In genomic region chr7:100842175-100842574, GRCm38 (mm10) we compare ENCODE assay signal across 20 mouse cellular contexts. TPM values are rescaled to one million over a fixed set of nuclear protein-coding genes. Genes with fewer than 3 reads are reported as not detected.
A peak's percentile ranks its signal among the peaks of the same experiment; 100 is the strongest.
DNase-seq lines count a peak whose midpoint lies in the region; ATAC-seq and TF ChIP-seq lines count a peak whose summit lies in the region.
"Had no signal": no experiment of that assay in that cellular context is flagged by ENCODE, and none has a peak within 500 bp of the region (broad histone marks: within the 10 kb centered on the region; RNA-seq: fewer than 3 reads in every experiment).

No protein-coding gene starts in this region.

- no peak overlapping the region for H3K9ac ChIP-seq in kidney, embryonic 14.5 days (ENCODE audit: low read depth, low read length)
- no peak overlapping the region for H3K9ac ChIP-seq in kidney, embryonic 16.5 days (replicated peaks; ENCODE audit: low read length)
- H3K9ac ChIP-seq in neural tube, embryonic 11.5 days (ENCODE audit: low read length) = no peak overlapping the region
- H3K9ac ChIP-seq in neural tube, embryonic 15.5 days (replicated peaks) = no peak overlapping the region
- H3K9ac ChIP-seq in midbrain, embryonic 13.5 days (replicated peaks) = no peak overlapping the region
- H3K9ac ChIP-seq: embryonic facial prominence, embryonic 15.5 days; hindbrain, embryonic 14.5 days had no signal

- H3K4me3 ChIP-seq in kidney, adult 2 months (ENCODE audit: insufficient read depth, low read depth, low read length) = no peak overlapping the region
- H3K4me3 ChIP-seq in kidney, embryonic 14.5 days (ENCODE audit: low read length) = no peak overlapping the region
- H3K4me3 ChIP-seq in kidney, embryonic 16.5 days (ENCODE audit: low read length) = no peak overlapping the region
- no peak overlapping the region for H3K4me3 ChIP-seq in neural tube, embryonic 11.5 days (ENCODE audit: low read depth, low read length)
- H3K4me3 ChIP-seq in neural tube, embryonic 15.5 days (replicated peaks) = no peak overlapping the region
- no peak overlapping the region for H3K4me3 ChIP-seq in midbrain, embryonic 13.5 days (replicated peaks)
- H3K4me3 ChIP-seq: embryonic facial prominence, embryonic 15.5 days; erythroblast, embryonic 14.5 days; forebrain, embryonic 10.5 days; gastrocnemius, adult 2 months; hindbrain, embryonic 10.5 days had no signal

- no peak overlapping the region for H3K27ac ChIP-seq in kidney, adult 2 months (ENCODE audit: insufficient read depth, low read depth, low read length)
- H3K27ac ChIP-seq in kidney, embryonic 14.5 days (ENCODE audit: low read depth, low read length) = no peak overlapping the region
- no peak overlapping the region for H3K27ac ChIP-seq in kidney, embryonic 16.5 days (ENCODE audit: low read length)
- no peak overlapping the region for H3K27ac ChIP-seq in neural tube, embryonic 11.5 days (ENCODE audit: low read depth, low read length)
- H3K27ac ChIP-seq in neural tube, embryonic 15.5 days (replicated peaks) = no peak overlapping the region
- H3K27ac ChIP-seq in midbrain, embryonic 13.5 days = no peak overlapping the region
- H3K27ac ChIP-seq: embryonic facial prominence, embryonic 15.5 days; forebrain, embryonic 10.5 days; gastrocnemius, adult 2 months; hindbrain, embryonic 10.5 days; hindbrain, embryonic 14.5 days had no signal

- DNase-seq in kidney, adult 2 months = peak; percentile 63
- DNase-seq in kidney, postnatal 25 days = peak; percentile 30 to 57
- peak; percentile 6 for DNase-seq in neural tube, embryonic 11.5 days (ENCODE audit: low spot score)
- DNase-seq: adrenal gland, adult 8-10 months; adrenal gland, postnatal 36 days; cerebellum, adult 2 months; cerebellum, postnatal 14 days; embryo, embryonic 11 days; gastrocnemius, adult 2 months; gastrocnemius, postnatal 25 days had no signal

- no peaks in the 10 kb centered on the region for H3K9me3 ChIP-seq in kidney, embryonic 14.5 days (ENCODE audit: control insufficient read depth, low read length)
- no peaks in the 10 kb centered on the region for H3K9me3 ChIP-seq in kidney, embryonic 16.5 days (ENCODE audit: low read length)
- no peaks in the 10 kb centered on the region for H3K9me3 ChIP-seq in neural tube, embryonic 11.5 days (ENCODE audit: control insufficient read depth, low read length)
- no peaks in the 10 kb centered on the region for H3K9me3 ChIP-seq in neural tube, embryonic 15.5 days (replicated peaks)
- H3K9me3 ChIP-seq in midbrain, embryonic 13.5 days = no peaks in the 10 kb centered on the region
- H3K9me3 ChIP-seq: embryonic facial prominence, embryonic 15.5 days; hindbrain, embryonic 10.5 days had no signal

- H3K4me2 ChIP-seq in kidney, embryonic 14.5 days (replicated peaks; ENCODE audit: low read depth, low read length) = no peak overlapping the region
- H3K4me2 ChIP-seq in kidney, embryonic 16.5 days (replicated peaks; ENCODE audit: low read depth, low read length) = no peak overlapping the region
- no peak overlapping the region for H3K4me2 ChIP-seq in neural tube, embryonic 11.5 days (ENCODE audit: low read depth)
- H3K4me2 ChIP-seq in neural tube, embryonic 15.5 days = no peak overlapping the region
- H3K4me2 ChIP-seq in midbrain, embryonic 13.5 days (replicated peaks) = no peak overlapping the region
- H3K4me2 ChIP-seq: embryonic facial prominence, embryonic 15.5 days; hindbrain, embryonic 14.5 days had no signal

- no peaks in the 10 kb centered on the region for H3K4me1 ChIP-seq in kidney, adult 2 months (ENCODE audit: control insufficient read depth, insufficient read depth, low read length)
- peaks cover 3% of the 10 kb centered on the region; the same call in 1 of the 2 replicates for H3K4me1 ChIP-seq in kidney, embryonic 14.5 days (ENCODE audit: control insufficient read depth, insufficient read depth, low read length)
- peaks cover 6% of the 10 kb centered on the region for H3K4me1 ChIP-seq in kidney, embryonic 16.5 days (ENCODE audit: insufficient read depth, low read length)
- H3K4me1 ChIP-seq in neural tube, embryonic 11.5 days (ENCODE audit: control insufficient read depth, insufficient read depth, low read length) = no peaks in the 10 kb centered on the region
- peaks cover 13% of the 10 kb centered on the region; the same call in 1 of the 2 replicates for H3K4me1 ChIP-seq in neural tube, embryonic 15.5 days
- H3K4me1 ChIP-seq in midbrain, embryonic 13.5 days (replicated peaks) = 0 out of 2 replicates have a peak, but pooled peaks cover 3% of the 10 kb centered on the region
- H3K4me1 ChIP-seq: hindbrain, embryonic 10.5 days had no signal

- WGBS in kidney, adult 2 months = 62% methylated on average over 5 of the region's 5 CpGs
- 78% methylated on average over 5 of the region's 5 CpGs for WGBS in kidney, embryonic 14.5 days
- WGBS in kidney, embryonic 16.5 days = 79% methylated on average over 5 of the region's 5 CpGs
- 92% methylated on average over 5 of the region's 5 CpGs for WGBS in neural tube, embryonic 11.5 days
- WGBS in neural tube, embryonic 15.5 days = 91% methylated on average over 5 of the region's 5 CpGs
- 93% methylated on average over 5 of the region's 5 CpGs for WGBS in midbrain, embryonic 13.5 days

- TF ChIP-seq POLR2A in kidney, adult 2 months (IDR thresholded peaks at IDR 0.05; ENCODE audit: low read depth, low read length) = no peak

- ATAC-seq in kidney, embryonic 14.5 days (ENCODE audit: low FRiP score, low TSS enrichment) = no peak
- no peak for ATAC-seq in kidney, embryonic 16.5 days (ENCODE audit: low FRiP score, low TSS enrichment)
- no peak for ATAC-seq in neural tube, embryonic 11.5 days (ENCODE audit: insufficient read depth, low FRiP score, low TSS enrichment)
- no peak for ATAC-seq in neural tube, embryonic 15.5 days (ENCODE audit: low FRiP score)
- no peak for ATAC-seq in midbrain, embryonic 13.5 days
- ATAC-seq: forebrain, embryonic 14.5 days had no signal

- no peaks in the 10 kb centered on the region for H3K36me3 ChIP-seq in kidney, adult 2 months (ENCODE audit: control insufficient read depth, insufficient read depth, low read length)
- no peaks in the 10 kb centered on the region for H3K36me3 ChIP-seq in kidney, embryonic 14.5 days (ENCODE audit: control insufficient read depth, insufficient read depth, low read length)
- peaks cover 9% of the 10 kb centered on the region for H3K36me3 ChIP-seq in kidney, embryonic 16.5 days (ENCODE audit: insufficient read depth, low read length)
- H3K36me3 ChIP-seq in neural tube, embryonic 11.5 days (ENCODE audit: control insufficient read depth, insufficient read depth, low read length) = peaks cover 3% of the 10 kb centered on the region
- H3K36me3 ChIP-seq in neural tube, embryonic 15.5 days = peaks cover 23% of the 10 kb centered on the region
- H3K36me3 ChIP-seq in midbrain, embryonic 13.5 days = peaks cover 27% of the 10 kb centered on the region

- TF ChIP-seq CTCF in kidney, adult 2 months (conservative IDR thresholded peaks at IDR 0.05; ENCODE audit: insufficient read depth, insufficient read length, low read depth, low read length) = no peak

- H3K27me3 ChIP-seq in kidney, adult 2 months (replicated peaks; ENCODE audit: control insufficient read depth, insufficient read depth, low read length) = no peaks in the 10 kb centered on the region
- H3K27me3 ChIP-seq in kidney, embryonic 14.5 days (ENCODE audit: control insufficient read depth, insufficient read depth, low read length) = no peaks in the 10 kb centered on the region
- no peaks in the 10 kb centered on the region for H3K27me3 ChIP-seq in kidney, embryonic 16.5 days (ENCODE audit: insufficient read depth, low read length)
- no peaks in the 10 kb centered on the region for H3K27me3 ChIP-seq in neural tube, embryonic 11.5 days (ENCODE audit: control insufficient read depth, insufficient read depth, low read length)
- H3K27me3 ChIP-seq in neural tube, embryonic 15.5 days (replicated peaks) = no peaks in the 10 kb centered on the region
- H3K27me3 ChIP-seq in midbrain, embryonic 13.5 days = no peaks in the 10 kb centered on the region
- H3K27me3 ChIP-seq: embryonic facial prominence, embryonic 15.5 days had no signal

RNA-seq across cellular contexts. Expression of gene Relt, which starts 21.1 kb away (rescaled TPM):
- polyA plus RNA-seq in kidney, adult 2 months (2012; rRNA removed) = 1.5 and 3.8 TPM in 2 replicates
- 2.8 and 3.1 TPM in 2 replicates for polyA plus RNA-seq in kidney, embryonic 14.5 days (2014; fragmentation: Nextera tagmentation; extraction: Ambion mirVana)
- polyA plus RNA-seq in kidney, embryonic 16.5 days (2015; fragmentation: Nextera tagmentation; extraction: Ambion mirVana) = 3.8 and 4.8 TPM in 2 replicates
- polyA plus RNA-seq in neural tube, embryonic 11.5 days (2014; fragmentation: Nextera tagmentation; extraction: Ambion mirVana) = 2.6 and 3.9 TPM in 2 replicates
- 5.9 and 6.3 TPM in 2 replicates for polyA plus RNA-seq in neural tube, embryonic 15.5 days (2015; fragmentation: Nextera tagmentation; extraction: Ambion mirVana)
- 2.7 and 3.5 TPM in 2 replicates for polyA plus RNA-seq in midbrain, embryonic 13.5 days (2015; fragmentation: Nextera tagmentation; extraction: Ambion mirVana)

Comparison
In these comparisons a context has a peak if more than half of its experiments do, and no peak if none do; other contexts are left out.
1. DNase-seq: peak in every context shown above with its lines; median percentile 63 in kidney, adult 2 months; 44 in kidney, postnatal 25 days; 6 in neural tube, embryonic 11.5 days.